Mouse (Mus musculus) forebrain, embryonic 10.5 days (tissue): ENCODE results near the gene Fastk. TPM values are rescaled to one million over a fixed set of nuclear protein-coding genes. Genes with fewer than 3 reads are reported as not detected.

ENCODE experiments used
- DNase-seq: peaks from one replicate; pipeline ENCODE4 v3.0.0-alpha.2; 2017; ENCODE audit warnings: low spot score; ENCODE audit errors: extremely low spot score
- H3K27ac ChIP-seq: fragments of 300-500 bp; sonication (generic); 2 replicates; pipeline ENCODE4 v1.5.1; 2016; ENCODE audit warnings: mild to moderate bottlenecking
- H3K27me3 ChIP-seq: fragments of 300-500 bp; sonication (generic); 2 replicates; pipeline ENCODE4 v1.6.1; 2016; ENCODE audit warnings: mild to moderate bottlenecking; ENCODE audit not compliant: poor library complexity, severe bottlenecking
- H3K36me3 ChIP-seq: fragments of 300-500 bp; sonication (generic); replicated peaks from 2 replicates; pipeline ENCODE4 v1.6.1; 2016; ENCODE audit warnings: mild to moderate bottlenecking, moderate library complexity
- H3K4me1 ChIP-seq: fragments of 300-500 bp; sonication (generic); 2 replicates; pipeline ENCODE4 v1.6.1; 2016
- H3K4me3 ChIP-seq: fragments of 300-500 bp; sonication (generic); 2 replicates; pipeline ENCODE4 v1.5.1; 2016; ENCODE audit warnings: mild to moderate bottlenecking, moderate library complexity
- H3K9me3 ChIP-seq: fragments of 300-500 bp; sonication (generic); 2 replicates; pipeline ENCODE4 v1.6.1; 2016; ENCODE audit warnings: mild to moderate bottlenecking, moderate library complexity
- WGBS: fragments of 180-500 bp; shearing (Covaris S2); methylation state at CpG from one replicate; pipeline ENCODE4 v1.1.7; 2016; 5-methylcytosine and 5-hydroxymethylcytosine counted together
- polyA plus RNA-seq: library from polyadenylated mRNA; unstranded; fragments of >200 nt; fragmentation: Nextera tagmentation; extraction: Ambion mirVana; gene quantifications from 2 replicates; pipeline ENCODE4 v1.2.1, GENCODE M21; 2016

Gene Fastk
- polyA plus RNA-seq, 1 experiment from 2014 or later: 106 TPM

DNA sequence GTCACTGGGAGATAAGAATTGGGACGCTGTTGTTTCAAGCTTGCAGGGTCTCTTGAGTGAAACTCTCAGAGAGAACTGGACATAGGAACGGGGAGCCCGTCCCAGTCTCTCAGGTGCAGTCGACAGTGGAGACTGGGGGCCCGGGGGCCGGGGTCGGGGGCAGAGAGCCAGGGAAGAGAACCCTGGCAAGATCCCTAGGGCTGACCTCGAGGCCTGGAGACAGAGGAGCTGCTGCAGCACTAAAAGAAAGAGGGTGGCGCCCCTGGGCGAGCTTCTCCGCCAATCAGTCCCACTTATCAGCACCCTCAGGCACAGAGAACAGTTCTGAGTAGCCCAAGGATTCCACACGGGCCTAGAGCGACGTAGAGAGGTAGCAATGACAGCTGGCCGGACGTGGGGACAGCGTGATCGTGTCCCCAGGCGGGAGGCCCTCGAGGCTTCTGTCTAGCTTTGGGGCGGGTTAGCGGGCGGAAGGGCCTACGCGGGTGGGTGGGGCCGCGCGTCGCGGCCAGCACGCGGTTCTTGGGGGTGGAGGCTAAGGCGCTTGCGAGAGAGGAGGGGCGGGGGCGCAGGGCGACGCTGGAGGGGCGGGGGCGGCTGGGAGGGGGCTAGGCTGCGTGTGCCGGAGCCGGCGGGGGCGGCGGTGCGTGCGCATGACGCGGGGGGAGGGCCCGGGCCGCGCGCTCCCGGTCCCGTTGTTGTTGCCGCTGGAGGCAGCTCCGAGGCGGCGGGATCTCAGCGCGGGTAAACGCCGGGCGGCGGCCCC is 6.4 kb upstream of the Fastk start:
- WGBS: 2% methylated on average over 64 of the region's 66 CpGs
- Histone ChIP-seq H3K9me3 (no peaks in the 10 kb centered on the region), H3K27ac (peak overlapping the region; percentile 96), H3K4me3 (peak overlapping the region; percentile 91), H3K36me3 (peaks cover 16% of the 10 kb centered on the region), H3K27me3 (peaks cover 33% of the 10 kb centered on the region), H3K4me1 (peaks cover 68% of the 10 kb centered on the region)
- peak; percentile 83 for DNase-seq

GRCm38 (mm10) chr5:24447624-24448298 is 2.7 kb upstream of the Fastk start, which contains the start of gene Tmub1:
Gene Tmub1 (minus strand): TSS chr5:24447854.
- H3K27ac ChIP-seq: peak within 1 kb of the TSS; percentile 87
- peaks cover 33% of the 10 kb centered on the region for H3K27me3 ChIP-seq
- H3K4me3 ChIP-seq: peak within 1 kb of the TSS; percentile 76
- H3K36me3 ChIP-seq: peaks cover 12% of the 10 kb centered on the region
- DNase-seq: peak; percentile 85
- no peaks in the 10 kb centered on the region; the same call in 1 of the 2 replicates for H3K9me3 ChIP-seq
- WGBS: 2% methylated on average over 34 of the region's 34 CpGs
- peaks cover 60% of the 10 kb centered on the region for H3K4me1 ChIP-seq

GRCm38 (mm10) chr5:24446630-24447029 is 1.5 kb upstream of the Fastk start:
- Histone ChIP-seq H3K9me3 (no peaks in the 10 kb centered on the region; the same call in 1 of the 2 replicates), H3K4me3 (peak overlapping the region; percentile 76), H3K4me1 (peaks cover 57% of the 10 kb centered on the region), H3K36me3 (peaks cover 24% of the 10 kb centered on the region), H3K27ac (0 out of 2 replicates have a peak overlapping the region, but pooled peaks have one; percentile 25), H3K27me3 (peaks cover 33% of the 10 kb centered on the region)
- no peak for DNase-seq
- 90% methylated on average over 7 of the region's 7 CpGs for WGBS

GRCm38 (mm10) chr5:24445428-24446080 is 467 bp upstream of the Fastk start:
- peaks cover 26% of the 10 kb centered on the region for H3K27me3 ChIP-seq
- H3K36me3 ChIP-seq: peaks cover 34% of the 10 kb centered on the region
- peak overlapping the region; percentile 75 for H3K4me3 ChIP-seq
- DNase-seq: no peak
- 61% methylated on average over 20 of the region's 20 CpGs for WGBS
- peaks cover 48% of the 10 kb centered on the region for H3K4me1 ChIP-seq
- H3K9me3 ChIP-seq: no peaks in the 10 kb centered on the region; the same call in 1 of the 2 replicates
- peak overlapping the region; percentile 98 for H3K27ac ChIP-seq

DNA sequence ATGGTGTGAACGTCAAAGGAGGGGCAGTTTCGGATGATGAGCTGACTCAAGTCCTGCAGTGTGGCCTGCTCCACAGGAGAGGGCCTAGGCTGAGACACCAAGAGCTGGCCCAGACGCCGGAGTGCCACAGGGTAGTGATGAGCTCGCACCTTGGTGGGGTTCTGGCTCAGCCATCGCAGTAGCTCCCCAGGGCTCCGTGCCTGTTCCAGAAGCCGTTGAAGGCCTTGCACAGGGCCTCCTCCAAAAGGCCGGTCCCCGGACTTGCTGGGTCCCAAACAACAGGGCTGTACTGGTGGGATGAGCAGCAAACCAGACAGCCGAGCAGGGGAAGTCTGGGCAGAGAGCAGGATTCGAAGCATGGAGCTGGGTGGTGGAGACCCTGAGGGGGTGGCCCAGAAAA is 1.2 kb downstream of the Fastk start:
- peaks cover 48% of the 10 kb centered on the region for H3K4me1 ChIP-seq
- H3K27ac ChIP-seq: peak overlapping the region; percentile 98
- WGBS: 90% methylated on average over 12 of the region's 12 CpGs
- H3K36me3 ChIP-seq: peaks cover 51% of the 10 kb centered on the region
- H3K4me3 ChIP-seq: peak overlapping the region; percentile 75
- DNase-seq: no peak
- peaks cover 11% of the 10 kb centered on the region for H3K27me3 ChIP-seq
- H3K9me3 ChIP-seq: no peaks in the 10 kb centered on the region; the same call in 1 of the 2 replicates

GRCm38 (mm10) chr5:24443204-24443603 is 1.9 kb downstream of the Fastk start:
- Histone ChIP-seq H3K4me3 (peak overlapping the region; percentile 75), H3K27ac (no peak overlapping the region), H3K27me3 (0 out of 2 replicates have a peak, but pooled peaks cover 3% of the 10 kb centered on the region), H3K9me3 (no peaks in the 10 kb centered on the region; the same call in 1 of the 2 replicates), H3K36me3 (peaks cover 57% of the 10 kb centered on the region), H3K4me1 (peaks cover 46% of the 10 kb centered on the region)
- no peak for DNase-seq
- WGBS: 94% methylated on average over 7 of the region's 7 CpGs

GRCm38 (mm10) chr5:24442029-24442428 is 3.1 kb downstream of the Fastk start:
- DNase-seq: no peak
- 91% methylated on average over 9 of the region's 9 CpGs for WGBS
- Histone ChIP-seq H3K36me3 (peaks cover 67% of the 10 kb centered on the region), H3K27ac (no peak overlapping the region), H3K4me1 (peaks cover 35% of the 10 kb centered on the region), H3K9me3 (no peaks in the 10 kb centered on the region; the same call in 1 of the 2 replicates), H3K27me3 (no peaks in the 10 kb centered on the region), H3K4me3 (no peak overlapping the region)

DNA sequence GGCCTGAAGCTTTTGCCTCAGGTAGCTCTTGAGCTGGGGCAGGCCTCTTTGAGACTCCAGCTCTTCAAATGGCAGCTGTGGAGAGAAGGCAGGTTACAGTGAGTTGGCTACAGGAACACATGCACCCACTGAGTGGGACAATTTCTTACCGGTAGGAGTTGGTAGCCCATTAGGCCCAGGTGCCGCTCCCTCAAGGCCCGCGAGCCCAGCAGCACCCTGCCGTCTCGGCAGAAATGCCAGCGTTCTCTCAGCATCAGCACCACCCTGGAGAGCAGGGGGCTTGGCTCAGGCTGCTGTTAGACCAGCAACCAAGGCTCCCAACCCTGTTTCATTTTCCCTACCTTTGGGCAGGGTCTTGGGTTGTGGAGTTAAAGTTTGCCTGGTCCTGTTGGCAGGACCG is 3.9 kb downstream of the Fastk start:
- WGBS: 93% methylated on average over 8 of the region's 8 CpGs

GRCm38 (mm10) chr5:24433993-24434392 is 11.1 kb downstream of the Fastk start:
- no peak overlapping the region for H3K4me3 ChIP-seq
- H3K9me3 ChIP-seq: no peaks in the 10 kb centered on the region
- DNase-seq: no peak
- H3K27me3 ChIP-seq: no peaks in the 10 kb centered on the region
- WGBS: 87% methylated on average over 8 of the region's 8 CpGs
- peaks cover 98% of the 10 kb centered on the region for H3K36me3 ChIP-seq
- H3K4me1 ChIP-seq: peaks cover 3% of the 10 kb centered on the region
- no peak overlapping the region for H3K27ac ChIP-seq

More for the DNA sequence above, 3.9 kb downstream of the Fastk start:
- Histone ChIP-seq H3K4me1 (peaks cover 26% of the 10 kb centered on the region), H3K27me3 (no peaks in the 10 kb centered on the region), H3K27ac (no peak overlapping the region), H3K9me3 (no peaks in the 10 kb centered on the region; the same call in 1 of the 2 replicates), H3K36me3 (peaks cover 76% of the 10 kb centered on the region), H3K4me3 (no peak overlapping the region)
- DNase-seq: no peak

DNA sequence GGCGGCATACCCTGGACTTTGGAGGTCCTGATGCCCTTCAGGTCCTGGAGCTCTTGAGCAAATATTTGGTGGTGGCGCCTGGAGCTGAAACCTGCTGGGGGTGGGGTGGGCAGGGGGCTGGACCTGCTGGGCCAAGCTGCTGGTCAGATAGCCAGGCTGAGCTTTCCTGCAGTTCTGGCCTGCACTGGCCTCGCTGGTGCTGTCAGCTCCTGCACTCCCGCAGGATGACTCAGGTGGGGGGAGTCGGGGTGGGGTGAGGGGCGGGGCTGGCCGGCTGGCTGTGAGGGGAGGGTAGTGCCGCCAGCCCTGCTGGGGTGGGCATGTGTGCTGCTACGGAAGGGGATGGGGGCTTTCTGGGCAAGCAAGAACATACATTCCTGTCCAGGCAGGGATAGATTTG is 16.5 kb downstream of the Fastk start:
- Histone ChIP-seq H3K4me1 (peaks cover 54% of the 10 kb centered on the region), H3K4me3 (peak overlapping the region; percentile 75; the same call in 1 of the 2 replicates), H3K36me3 (peaks cover 48% of the 10 kb centered on the region), H3K27me3 (peaks cover 19% of the 10 kb centered on the region), H3K9me3 (no peaks in the 10 kb centered on the region), H3K27ac (peak overlapping the region; percentile 54; the same call in 1 of the 2 replicates)
- no peak for DNase-seq
- 11% methylated on average over 9 of the region's 9 CpGs for WGBS

DNA sequence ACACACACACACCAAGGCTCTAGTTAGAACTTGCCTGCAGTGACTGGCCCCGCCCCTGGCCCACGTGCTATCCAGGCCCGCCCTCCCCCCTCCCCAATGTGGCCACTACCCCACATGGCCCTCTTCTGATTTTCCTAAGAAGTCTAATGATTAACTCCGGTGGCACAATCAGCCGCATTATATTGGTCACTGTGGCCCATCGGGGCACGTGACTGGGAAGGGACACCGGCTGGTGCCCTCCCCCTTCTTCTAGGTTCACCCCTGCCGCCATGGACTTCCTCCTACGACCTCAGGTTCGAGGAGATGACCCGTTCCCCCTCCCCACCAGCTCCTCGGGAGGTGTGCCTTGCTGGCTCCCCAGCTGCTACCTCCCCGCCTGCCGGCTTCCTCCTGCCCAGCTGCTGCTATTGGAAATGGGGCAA is 17.1 kb downstream of the Fastk start:
- H3K27ac ChIP-seq: peak overlapping the region; percentile 54

DNA sequence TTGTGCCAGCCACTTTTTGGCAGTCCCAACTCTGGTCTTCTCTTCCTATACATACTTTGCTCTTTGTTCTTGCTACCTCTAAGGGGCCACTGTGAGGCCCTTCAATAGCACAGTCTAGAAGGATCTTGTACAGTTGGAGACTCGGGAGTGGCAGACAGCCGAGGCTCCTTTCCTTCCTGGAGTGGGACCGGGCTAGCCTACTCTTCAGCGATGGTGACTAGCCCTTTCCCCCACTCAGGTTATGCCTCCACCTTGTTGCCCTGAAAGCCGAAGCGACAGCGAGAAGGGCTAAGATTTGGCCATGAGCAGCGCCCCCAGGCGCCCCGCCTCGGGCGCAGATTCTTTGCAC is 17.8 kb downstream of the Fastk start:
- DNase-seq: no peak
- peak overlapping the region; percentile 75 for H3K4me3 ChIP-seq
- no peaks in the 10 kb centered on the region for H3K9me3 ChIP-seq
- peaks cover 19% of the 10 kb centered on the region for H3K27me3 ChIP-seq
- peaks cover 34% of the 10 kb centered on the region for H3K36me3 ChIP-seq
- 7% methylated on average over 12 of the region's 12 CpGs for WGBS
- peak overlapping the region; percentile 30 for H3K27ac ChIP-seq
- peaks cover 66% of the 10 kb centered on the region for H3K4me1 ChIP-seq

More for the DNA sequence above, 17.1 kb downstream of the Fastk start:
- WGBS: 3% methylated on average over 15 of the region's 15 CpGs
- Histone ChIP-seq H3K36me3 (peaks cover 42% of the 10 kb centered on the region), H3K9me3 (no peaks in the 10 kb centered on the region), H3K4me3 (peak overlapping the region; percentile 75), H3K27me3 (peaks cover 19% of the 10 kb centered on the region), H3K4me1 (peaks cover 59% of the 10 kb centered on the region)
- DNase-seq: peak; percentile 45
